Mouse (Mus musculus) liver, adult 2 months (tissue): ENCODE measurements around the gene Ift57.

ENCODE experiments used
- CTCF ChIP-seq: fragments of 200-500 bp; IDR thresholded peaks from 2 replicates; pipeline ENCODE4 v1.5.1; 2011; ENCODE audit warnings: low read depth, low read length, control low read depth
- POLR2A ChIP-seq: fragments of 200-500 bp; IDR thresholded peaks from 2 replicates; pipeline ENCODE4 v1.6.1; 2011; ENCODE audit warnings: low read length, control low read depth; ENCODE audit not compliant: insufficient read depth; ENCODE audit errors: extremely low read depth

DNA sequence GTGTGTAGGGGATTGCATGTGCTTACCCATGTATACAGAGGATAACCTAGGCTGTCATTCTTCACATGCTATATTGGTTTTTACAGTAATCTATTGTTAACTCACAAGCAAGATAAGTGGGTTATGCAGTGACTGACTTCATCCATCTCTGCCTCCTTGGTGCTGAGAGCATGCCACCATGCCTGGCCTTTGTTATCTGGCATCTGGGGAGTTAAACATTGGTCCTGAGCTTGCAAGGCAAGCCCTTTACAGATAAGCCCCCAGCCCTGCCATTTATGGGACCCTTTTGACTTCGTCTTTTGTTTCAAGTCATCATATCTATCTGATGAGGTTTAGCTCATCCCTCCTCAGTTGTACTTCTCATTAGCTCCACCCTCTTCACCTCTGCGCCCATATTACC is 25.9 kb downstream of the Ift57 start:
- TF ChIP-seq CTCF, result no peak
- TF ChIP-seq POLR2A, result no peak
